Mouse (Mus musculus): ENCODE measurements around the gene Crisp1. TPM values are rescaled to one million over a fixed set of nuclear protein-coding genes. Genes with fewer than 3 reads are reported as not detected.

The Crisp1 gene
- 4,835 TPM for polyA plus RNA-seq (2014; fragmentation: Illumina TruSeq; extraction: RNeasy Lipid Tissue Mini Kit (QIAGEN cat#74804); ENCODE audit: low read depth, low replicate concordance)

DNA sequence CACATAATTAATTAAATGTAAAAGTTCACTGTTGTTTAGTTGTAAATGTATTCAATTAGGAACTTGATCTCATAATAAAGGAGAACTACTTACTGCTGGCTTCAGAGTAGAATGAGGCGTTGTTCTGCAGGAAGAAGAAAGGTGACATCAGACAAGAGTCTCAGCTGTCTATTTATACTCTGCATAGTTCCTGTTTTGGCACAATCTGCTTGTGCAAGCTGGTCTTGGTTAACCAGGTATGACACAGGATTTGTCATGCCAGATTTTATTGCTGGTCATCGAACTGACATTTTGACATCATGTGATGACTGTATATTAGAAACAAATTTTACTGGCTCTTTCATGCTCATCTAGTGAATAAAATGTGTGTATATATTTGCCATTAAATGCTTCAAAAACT, at the start of gene Crisp1:
Crisp1 (minus strand) TSS at position 146 of the 400 bp plus-strand sequence.

Other genes with a start within 250 kb of the Crisp1 start
- not detected for gene AC192777.2, start 223.8 kb downstream of the Crisp1 start, polyA plus RNA-seq (2014; fragmentation: Illumina TruSeq; extraction: RNeasy Lipid Tissue Mini Kit (QIAGEN cat#74804); ENCODE audit: low read depth, low replicate concordance)
- gene Pgk2, start 110.6 kb downstream of the Crisp1 start, polyA plus RNA-seq (2014; fragmentation: Illumina TruSeq; extraction: RNeasy Lipid Tissue Mini Kit (QIAGEN cat#74804); ENCODE audit: low read depth, low replicate concordance), result 26.8 TPM
- 0.21 TPM for gene Crisp3, start 76.9 kb downstream of the Crisp1 start, polyA plus RNA-seq (2014; fragmentation: Illumina TruSeq; extraction: RNeasy Lipid Tissue Mini Kit (QIAGEN cat#74804); ENCODE audit: low read depth, low replicate concordance)
- gene Esp8, start 200.8 kb upstream of the Crisp1 start, polyA plus RNA-seq (2014; fragmentation: Illumina TruSeq; extraction: RNeasy Lipid Tissue Mini Kit (QIAGEN cat#74804); ENCODE audit: low read depth, low replicate concordance), result not detected
- gene Esp6, start 242.3 kb upstream of the Crisp1 start, polyA plus RNA-seq (2014; fragmentation: Illumina TruSeq; extraction: RNeasy Lipid Tissue Mini Kit (QIAGEN cat#74804); ENCODE audit: low read depth, low replicate concordance), result not detected